Mouse (Mus musculus): ENCODE data around the gene Cnfn. TPM values are rescaled to one million over a fixed set of nuclear protein-coding genes. Genes with fewer than 3 reads are reported as not detected.
A peak's percentile ranks its signal among the peaks of the same experiment; 100 is the strongest.

Cnfn gene
- polyA plus RNA-seq, 1 experiment: not detected

DNA sequence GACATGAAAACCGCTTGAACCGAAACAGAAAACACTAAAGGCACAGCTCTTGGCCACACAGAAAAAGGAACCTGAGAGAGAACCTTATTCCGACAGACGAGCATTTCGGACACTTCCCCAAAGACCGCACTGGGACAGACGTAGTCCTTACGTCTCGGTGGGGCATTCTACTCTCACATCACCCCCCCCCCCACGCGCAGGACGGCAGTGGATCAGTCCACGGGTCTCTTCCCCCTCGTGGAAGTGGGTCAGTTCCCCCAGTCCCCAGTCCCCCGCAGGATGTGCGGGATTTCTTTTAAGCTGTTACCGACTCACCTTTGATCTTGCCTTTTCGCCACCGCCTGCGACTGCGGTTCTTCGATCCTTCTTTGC lies 25.6 kb upstream of the Cnfn start:
- DNase-seq: no peak
- no peaks in the 10 kb centered on the region for H3K36me3 ChIP-seq (ENCODE audit: control insufficient read depth, insufficient read depth, low read length)
- H3K27ac ChIP-seq (ENCODE audit: insufficient read depth, low read depth, low read length): peak overlapping the region; percentile 80
- WGBS: 0% methylated on average over 22 of the region's 22 CpGs
- peaks cover 44% of the 10 kb centered on the region for H3K4me1 ChIP-seq (ENCODE audit: control insufficient read depth, insufficient read depth, low read length)
- peak overlapping the region; percentile 98 for H3K4me3 ChIP-seq (ENCODE audit: insufficient read depth, low read depth, low read length)
- no peaks in the 10 kb centered on the region for H3K27me3 ChIP-seq (replicated peaks; ENCODE audit: control insufficient read depth, insufficient read depth, low read length)
- TF ChIP-seq POLR2A (IDR thresholded peaks at IDR 0.05; ENCODE audit: low read depth, low read length): no peak
- TF ChIP-seq CTCF (conservative IDR thresholded peaks at IDR 0.05; ENCODE audit: insufficient read depth, insufficient read length, low read depth, low read length): no peak

DNA sequence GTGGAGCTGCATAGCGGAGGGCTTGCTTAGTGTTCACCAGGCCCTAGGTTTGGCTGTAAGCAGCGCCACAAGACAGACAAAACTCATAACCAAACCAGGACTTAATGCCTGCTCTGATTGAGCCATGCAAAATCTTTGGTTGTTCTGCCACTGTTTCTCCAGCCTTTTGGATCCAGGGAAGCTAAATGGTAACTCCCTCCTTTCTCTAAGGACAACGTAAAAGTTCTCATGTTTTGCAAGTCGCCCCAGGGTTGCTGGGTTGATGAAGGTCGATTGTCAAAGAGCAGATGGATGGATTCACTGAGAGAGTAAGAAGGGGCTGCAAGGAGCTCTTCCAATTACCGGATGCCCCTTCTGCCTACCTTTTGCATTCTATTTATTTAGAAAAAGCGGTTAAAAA lies 25.2 kb upstream of the Cnfn start:
- no peak for DNase-seq
- WGBS: 12% methylated on average over 7 of the region's 7 CpGs
- peak overlapping the region; percentile 80 for H3K27ac ChIP-seq (ENCODE audit: insufficient read depth, low read depth, low read length)

DNA sequence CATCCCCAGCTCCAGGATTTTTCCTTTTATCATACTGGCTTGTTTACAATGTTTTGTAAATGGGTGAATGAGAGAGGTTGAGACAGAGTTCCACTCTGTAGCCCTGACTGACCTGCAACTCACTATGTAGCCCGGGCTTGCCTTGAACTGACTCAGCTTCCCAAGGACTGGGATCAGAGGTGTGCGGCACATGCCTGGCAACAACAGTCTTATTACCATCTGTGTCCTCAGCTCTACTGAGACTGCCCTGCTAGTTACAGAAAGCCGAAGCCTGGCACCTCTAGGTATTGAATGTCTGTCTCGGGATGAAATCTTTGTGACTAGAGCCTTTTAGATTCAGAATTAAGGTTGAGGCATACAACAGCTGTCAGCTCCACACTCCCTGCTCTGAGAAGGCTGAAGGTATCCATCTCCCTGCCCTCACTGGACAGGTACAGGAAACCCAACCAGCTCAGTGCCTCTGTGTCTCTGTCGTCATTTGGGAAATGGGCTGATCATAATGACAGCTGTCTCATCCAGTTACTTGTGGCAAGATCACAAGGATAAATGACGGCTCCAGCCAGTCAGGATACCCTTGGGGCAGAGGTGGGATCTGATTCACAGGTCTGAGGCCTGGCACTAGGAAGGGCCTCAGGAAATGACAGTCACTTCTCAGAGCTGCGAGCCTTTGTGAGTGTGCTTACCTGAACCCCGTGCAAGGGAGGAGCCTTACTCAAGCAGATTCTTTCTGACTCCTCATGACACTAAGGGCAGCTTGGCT lies 24.1 kb upstream of the Cnfn start:
- Histone ChIP-seq H3K36me3 (ENCODE audit: control insufficient read depth, insufficient read depth, low read length) (no peaks in the 10 kb centered on the region), H3K4me3 (ENCODE audit: insufficient read depth, low read depth, low read length) (no peak overlapping the region), H3K27ac (ENCODE audit: insufficient read depth, low read depth, low read length) (no peak overlapping the region), H3K27me3 (replicated peaks; ENCODE audit: control insufficient read depth, insufficient read depth, low read length) (no peaks in the 10 kb centered on the region), H3K4me1 (ENCODE audit: control insufficient read depth, insufficient read depth, low read length) (peaks cover 53% of the 10 kb centered on the region)
- WGBS: 58% methylated on average over 8 of the region's 8 CpGs
- no peak for TF ChIP-seq CTCF (conservative IDR thresholded peaks at IDR 0.05; ENCODE audit: insufficient read depth, insufficient read length, low read depth, low read length)
- TF ChIP-seq POLR2A (IDR thresholded peaks at IDR 0.05; ENCODE audit: low read depth, low read length): no peak
- DNase-seq: peak; percentile 41

More for the DNA sequence above, 25.2 kb upstream of the Cnfn start:
- Histone ChIP-seq H3K4me1 (ENCODE audit: control insufficient read depth, insufficient read depth, low read length) (peaks cover 47% of the 10 kb centered on the region), H3K27me3 (replicated peaks; ENCODE audit: control insufficient read depth, insufficient read depth, low read length) (no peaks in the 10 kb centered on the region), H3K36me3 (ENCODE audit: control insufficient read depth, insufficient read depth, low read length) (no peaks in the 10 kb centered on the region), H3K4me3 (ENCODE audit: insufficient read depth, low read depth, low read length) (peak overlapping the region; percentile 98)
- no peak for TF ChIP-seq POLR2A (IDR thresholded peaks at IDR 0.05; ENCODE audit: low read depth, low read length)
- no peak for TF ChIP-seq CTCF (conservative IDR thresholded peaks at IDR 0.05; ENCODE audit: insufficient read depth, insufficient read length, low read depth, low read length)

- no peak overlapping the region for H3K4me3 ChIP-seq (ENCODE audit: insufficient read depth, low read depth, low read length)
- WGBS: 67% methylated on average over 7 of the region's 7 CpGs
- H3K27me3 ChIP-seq (replicated peaks; ENCODE audit: control insufficient read depth, insufficient read depth, low read length): no peaks in the 10 kb centered on the region
- TF ChIP-seq CTCF (conservative IDR thresholded peaks at IDR 0.05; ENCODE audit: insufficient read depth, insufficient read length, low read depth, low read length): no peak
- no peaks in the 10 kb centered on the region for H3K36me3 ChIP-seq (ENCODE audit: control insufficient read depth, insufficient read depth, low read length)
- H3K4me1 ChIP-seq (ENCODE audit: control insufficient read depth, insufficient read depth, low read length): peaks cover 53% of the 10 kb centered on the region
- H3K27ac ChIP-seq (ENCODE audit: insufficient read depth, low read depth, low read length): no peak overlapping the region
- DNase-seq: no peak
These were observed 23.3 kb upstream of the Cnfn start for GRCm38 (mm10) chr7:25392851-25393250.

DNA sequence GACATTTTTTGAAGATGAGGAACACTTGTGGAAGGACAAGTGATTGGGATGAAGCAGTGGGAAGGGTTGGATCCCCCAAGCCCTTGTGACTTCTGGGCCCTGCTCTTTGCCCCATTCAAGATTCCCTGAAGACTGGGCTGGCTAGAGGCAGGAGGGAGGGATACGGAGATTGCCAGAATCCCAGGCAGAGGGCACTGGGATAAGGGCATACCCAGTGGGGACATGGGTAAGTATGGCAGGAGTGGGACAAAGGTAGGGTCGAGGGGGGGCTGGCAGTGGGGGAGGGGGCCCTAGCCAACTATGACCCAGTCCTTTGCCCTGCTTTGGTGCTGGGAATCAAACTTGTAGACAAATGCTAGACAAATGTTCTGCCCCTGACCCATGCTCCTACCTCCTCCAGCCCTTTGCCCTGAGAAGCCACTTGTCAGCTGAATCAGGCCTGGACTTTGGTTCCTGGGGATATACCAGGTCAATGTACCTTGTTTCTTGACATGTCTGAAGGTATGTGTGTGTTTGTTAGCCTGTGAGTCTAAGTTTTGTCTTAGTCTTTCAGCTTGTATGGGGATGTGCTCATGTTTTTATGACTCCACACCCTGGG lies 22.4 kb upstream of the Cnfn start:
- 53% methylated on average over 2 of the region's 2 CpGs for WGBS

GRCm38 (mm10) chr7:25390986-25391385 lies 21.5 kb upstream of the Cnfn start:
- H3K4me1 ChIP-seq (ENCODE audit: control insufficient read depth, insufficient read depth, low read length): peaks cover 60% of the 10 kb centered on the region
- TF ChIP-seq POLR2A (IDR thresholded peaks at IDR 0.05; ENCODE audit: low read depth, low read length): no peak
- H3K36me3 ChIP-seq (ENCODE audit: control insufficient read depth, insufficient read depth, low read length): no peaks in the 10 kb centered on the region; the same call in 1 of the 2 replicates
- H3K4me3 ChIP-seq (ENCODE audit: insufficient read depth, low read depth, low read length): no peak overlapping the region
- no peak for DNase-seq
- WGBS: 39% methylated on average over 2 of the region's 2 CpGs
- H3K27ac ChIP-seq (ENCODE audit: insufficient read depth, low read depth, low read length): 0 out of 2 replicates have a peak overlapping the region, but pooled peaks have one; percentile 22
- H3K27me3 ChIP-seq (replicated peaks; ENCODE audit: control insufficient read depth, insufficient read depth, low read length): no peaks in the 10 kb centered on the region

More for the DNA sequence above, 22.4 kb upstream of the Cnfn start:
- no peaks in the 10 kb centered on the region; the same call in 1 of the 2 replicates for H3K36me3 ChIP-seq (ENCODE audit: control insufficient read depth, insufficient read depth, low read length)
- peak; percentile 88 for DNase-seq
- no peak overlapping the region for H3K4me3 ChIP-seq (ENCODE audit: insufficient read depth, low read depth, low read length)
- peak overlapping the region; percentile 53 for H3K27ac ChIP-seq (ENCODE audit: insufficient read depth, low read depth, low read length)
- no peak for TF ChIP-seq CTCF (conservative IDR thresholded peaks at IDR 0.05; ENCODE audit: insufficient read depth, insufficient read length, low read depth, low read length)
- TF ChIP-seq POLR2A (IDR thresholded peaks at IDR 0.05; ENCODE audit: low read depth, low read length): no peak
- peaks cover 57% of the 10 kb centered on the region for H3K4me1 ChIP-seq (ENCODE audit: control insufficient read depth, insufficient read depth, low read length)
- H3K27me3 ChIP-seq (replicated peaks; ENCODE audit: control insufficient read depth, insufficient read depth, low read length): no peaks in the 10 kb centered on the region

- Histone ChIP-seq H3K36me3 (ENCODE audit: control insufficient read depth, insufficient read depth, low read length) (no peaks in the 10 kb centered on the region; the same call in 1 of the 2 replicates), H3K4me1 (ENCODE audit: control insufficient read depth, insufficient read depth, low read length) (peaks cover 63% of the 10 kb centered on the region), H3K27ac (ENCODE audit: insufficient read depth, low read depth, low read length) (peak overlapping the region; percentile 77), H3K4me3 (ENCODE audit: insufficient read depth, low read depth, low read length) (no peak overlapping the region), H3K27me3 (replicated peaks; ENCODE audit: control insufficient read depth, insufficient read depth, low read length) (no peaks in the 10 kb centered on the region)
- WGBS: 49% methylated on average over 8 of the region's 8 CpGs
- DNase-seq: peak; percentile 94
- TF ChIP-seq CTCF (conservative IDR thresholded peaks at IDR 0.05; ENCODE audit: insufficient read depth, insufficient read length, low read depth, low read length): no peak
- peak; percentile 13 for TF ChIP-seq POLR2A (IDR thresholded peaks at IDR 0.05; ENCODE audit: low read depth, low read length)
These were observed 20.7 kb upstream of the Cnfn start for GRCm38 (mm10) chr7:25390054-25390770.
